Mouse (Mus musculus): ENCODE measurements around the gene Rpl27a.

The Rpl27a gene

DNA sequence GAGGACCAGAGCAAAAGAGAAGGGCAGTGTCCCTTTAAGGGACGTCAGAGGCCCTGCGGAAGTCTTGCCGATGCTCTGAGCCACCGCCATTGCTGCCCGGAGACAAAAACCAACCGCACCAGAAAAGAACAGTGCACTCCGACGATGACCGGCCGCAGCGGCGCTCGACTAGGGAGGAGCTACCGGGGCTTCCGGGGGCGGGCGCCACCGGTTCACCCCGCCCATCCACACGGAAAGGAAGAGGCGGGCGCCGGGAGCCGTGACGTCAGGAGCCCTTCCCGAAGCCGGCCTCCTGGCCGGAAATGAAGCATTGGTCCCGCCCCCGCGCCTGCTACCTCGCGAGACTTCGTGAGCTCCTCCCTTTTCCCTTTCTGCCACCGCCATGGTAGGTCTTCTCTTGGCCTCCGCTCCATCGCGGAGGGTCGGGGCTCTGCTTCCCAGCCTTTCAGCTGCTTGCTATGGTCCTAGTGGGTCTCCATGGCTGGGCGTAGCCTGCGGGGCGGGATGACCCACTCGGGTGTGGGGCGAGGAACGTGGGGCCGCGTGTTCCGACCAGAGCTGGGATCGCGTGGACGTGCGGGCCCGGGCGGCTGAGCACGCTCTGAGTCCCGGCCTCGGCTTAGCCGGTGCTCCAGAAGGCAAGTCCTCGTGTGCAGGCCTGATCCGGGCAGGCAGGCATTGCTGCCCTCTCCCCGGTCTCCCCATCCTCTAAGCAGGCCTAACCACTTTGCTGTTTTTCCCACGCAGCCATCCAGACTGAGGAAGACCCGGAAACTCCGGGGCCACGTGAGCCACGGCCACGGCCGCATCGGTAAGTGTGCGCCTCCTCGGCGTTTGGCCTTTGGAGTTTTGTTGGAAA is at the start of gene Rpl27a:
Rpl27a (plus strand) TSS at position 310 of the 859 bp plus-strand sequence.
- DNase-seq (ENCODE audit: inconsistent age in 2 of 2, low spot score in 1 of 2), result peak; percentile 99

GRCm38 (mm10) chr7:109470700-109471099 is 48.2 kb upstream of the Rpl27a start:
- DNase-seq (ENCODE audit: inconsistent age in 2 of 2, low spot score in 1 of 2), result no peak

GRCm38 (mm10) chr7:109477926-109478325 is 41.0 kb upstream of the Rpl27a start:
- DNase-seq (ENCODE audit: inconsistent age in 2 of 2, low spot score in 1 of 2), result peak in 1 of 2 experiments; percentile 58

- DNase-seq (ENCODE audit: inconsistent age in 2 of 2, low spot score in 1 of 2), result peak; percentile 36 to 62
Observed at GRCm38 (mm10) chr7:109480765-109481197, 38.2 kb upstream of the Rpl27a start.

GRCm38 (mm10) chr7:109484221-109484620 is 34.7 kb upstream of the Rpl27a start:
- no peak for DNase-seq (ENCODE audit: inconsistent age in 2 of 2, low spot score in 1 of 2)

GRCm38 (mm10) chr7:109492616-109493318 is 26.2 kb upstream of the Rpl27a start:
- no peak for DNase-seq (ENCODE audit: inconsistent age in 2 of 2, low spot score in 1 of 2)

DNA sequence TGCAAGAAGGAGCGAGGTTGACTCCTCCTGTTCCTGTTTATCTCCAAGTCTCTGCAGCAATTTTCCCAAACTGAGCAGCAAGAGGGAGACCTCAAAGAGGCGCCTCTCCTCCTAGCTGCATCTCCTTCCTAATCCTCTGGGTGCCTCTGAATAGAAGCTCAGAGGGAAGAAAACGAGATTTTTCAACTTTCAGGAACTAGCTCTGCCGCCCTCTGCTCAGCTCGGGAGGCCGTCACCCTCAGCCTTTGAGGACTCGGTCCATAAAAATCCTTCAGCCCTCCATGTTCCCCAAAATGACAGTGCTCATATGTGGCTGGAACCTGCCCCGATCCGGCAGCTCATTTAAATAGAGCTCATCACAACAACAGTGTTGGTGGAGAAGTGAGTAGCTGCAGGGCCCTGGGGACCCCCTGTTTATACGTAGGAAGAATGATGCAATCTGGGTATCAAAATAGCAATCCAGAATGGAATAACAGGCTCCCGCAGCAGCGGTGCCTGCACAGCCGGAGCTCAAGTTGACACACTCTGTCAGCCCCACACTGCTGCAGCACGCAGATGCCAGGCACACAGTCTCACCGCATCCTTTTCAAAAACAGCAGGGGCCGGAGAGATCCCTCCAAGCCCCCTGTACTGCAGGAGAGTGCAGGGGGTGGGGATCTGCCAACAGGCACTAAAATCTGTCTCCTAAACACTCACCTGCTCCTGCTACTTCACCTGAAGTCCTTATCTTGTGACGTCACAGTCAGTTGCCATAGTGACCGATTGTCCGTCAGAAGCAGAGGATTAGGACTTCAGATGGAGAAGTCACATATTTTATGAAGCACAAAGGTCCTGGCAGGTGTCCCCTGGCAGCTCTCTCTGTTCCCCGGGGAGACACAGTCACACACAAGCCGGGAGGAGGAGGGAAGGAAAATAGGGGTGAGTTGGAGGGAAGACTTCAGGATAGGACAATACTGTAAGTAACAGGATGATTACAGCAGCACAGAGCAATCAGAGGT is 25.3 kb upstream of the Rpl27a start:
- DNase-seq (ENCODE audit: inconsistent age in 2 of 2, low spot score in 1 of 2), result peak in 1 of 2 experiments; percentile 52

GRCm38 (mm10) chr7:109497507-109497906 is 21.4 kb upstream of the Rpl27a start:
- no peak for DNase-seq (ENCODE audit: inconsistent age in 2 of 2, low spot score in 1 of 2)

GRCm38 (mm10) chr7:109507119-109507518 is 11.8 kb upstream of the Rpl27a start:
- DNase-seq (ENCODE audit: inconsistent age in 2 of 2, low spot score in 1 of 2), result peak in 1 of 2 experiments; percentile 22

- DNase-seq (ENCODE audit: inconsistent age in 2 of 2, low spot score in 1 of 2), result no peak
Observed at GRCm38 (mm10) chr7:109507572-109507971, 11.4 kb upstream of the Rpl27a start.

DNA sequence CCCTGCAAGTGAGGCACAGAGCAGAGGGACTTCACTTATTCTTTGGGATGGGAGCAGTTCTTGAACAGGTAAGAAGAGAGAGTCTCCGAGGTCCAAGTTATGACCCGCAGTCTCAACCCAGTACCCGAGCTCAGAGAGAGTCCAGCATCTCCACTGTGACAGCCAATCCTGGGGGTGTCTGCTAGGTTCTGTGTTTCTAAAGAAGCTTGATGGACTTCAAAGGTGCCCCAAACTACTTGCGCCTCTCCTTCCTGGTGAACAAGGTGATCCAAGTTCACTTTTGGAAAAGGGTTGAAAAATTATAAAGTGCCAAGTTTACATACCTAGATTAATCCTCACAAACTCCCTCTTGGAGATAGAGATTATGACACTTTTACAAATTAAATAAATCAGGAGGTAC is 10.9 kb upstream of the Rpl27a start, which contains the start of gene Trim66:
Trim66 (minus strand) TSS at position 101 of the 400 bp plus-strand sequence.
- DNase-seq (ENCODE audit: inconsistent age in 2 of 2, low spot score in 1 of 2), result no peak

GRCm38 (mm10) chr7:109510799-109511198 is 8.1 kb upstream of the Rpl27a start:
- DNase-seq (ENCODE audit: inconsistent age in 2 of 2, low spot score in 1 of 2), result no peak

DNA sequence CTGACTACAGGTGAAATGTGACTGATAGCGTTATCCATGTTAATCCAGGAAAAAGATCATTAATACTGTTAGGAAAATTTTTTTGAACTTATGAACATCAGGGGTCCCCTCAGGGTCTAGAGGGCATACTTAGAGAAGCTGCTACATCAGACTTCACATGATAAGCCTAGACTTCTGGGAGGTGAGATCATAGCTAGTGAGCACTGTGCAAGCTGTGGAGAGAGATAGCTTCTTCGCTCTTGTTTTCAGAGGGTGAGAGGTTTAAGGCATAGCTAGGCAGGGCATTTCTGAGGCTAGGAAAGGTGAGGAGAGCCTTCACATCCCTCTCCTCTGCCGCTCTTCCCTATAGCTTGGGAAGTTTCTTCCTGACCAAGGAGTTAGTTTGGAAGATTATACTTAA is 7.1 kb upstream of the Rpl27a start:
- DNase-seq (ENCODE audit: inconsistent age in 2 of 2, low spot score in 1 of 2), result no peak

- peak; percentile 12 to 60 for DNase-seq (ENCODE audit: inconsistent age in 2 of 2, low spot score in 1 of 2)
Observed at GRCm38 (mm10) chr7:109516500-109516899, 2.4 kb upstream of the Rpl27a start.

- peak in 1 of 2 experiments; percentile 19 for DNase-seq (ENCODE audit: inconsistent age in 2 of 2, low spot score in 1 of 2)
Observed at GRCm38 (mm10) chr7:109518036-109518681, 788 bp upstream of the Rpl27a start.

DNA sequence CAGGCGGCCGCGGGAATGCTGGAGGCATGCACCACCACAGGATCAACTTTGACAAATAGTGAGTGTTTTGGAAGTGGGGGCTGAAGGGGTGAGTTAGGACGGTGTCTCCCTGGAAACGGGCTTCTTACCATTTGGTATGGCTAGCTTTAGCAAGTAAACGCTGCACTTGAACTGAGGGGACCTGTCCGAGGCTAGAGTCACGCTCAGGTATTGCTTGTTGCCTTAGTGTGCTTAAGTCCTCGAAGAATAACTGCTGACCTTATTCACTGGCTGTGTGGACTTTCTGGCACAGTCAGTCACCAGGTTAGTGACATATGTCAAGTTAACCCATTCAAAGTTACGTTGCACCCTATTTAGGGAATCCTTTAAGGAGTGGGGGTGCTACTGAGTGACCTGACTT is 989 bp downstream of the Rpl27a start:
- DNase-seq (ENCODE audit: inconsistent age in 2 of 2, low spot score in 1 of 2), result peak; percentile 35 to 72

GRCm38 (mm10) chr7:109522084-109522483 is 3.1 kb downstream of the Rpl27a start:
- no peak for DNase-seq (ENCODE audit: inconsistent age in 2 of 2, low spot score in 1 of 2)

DNA sequence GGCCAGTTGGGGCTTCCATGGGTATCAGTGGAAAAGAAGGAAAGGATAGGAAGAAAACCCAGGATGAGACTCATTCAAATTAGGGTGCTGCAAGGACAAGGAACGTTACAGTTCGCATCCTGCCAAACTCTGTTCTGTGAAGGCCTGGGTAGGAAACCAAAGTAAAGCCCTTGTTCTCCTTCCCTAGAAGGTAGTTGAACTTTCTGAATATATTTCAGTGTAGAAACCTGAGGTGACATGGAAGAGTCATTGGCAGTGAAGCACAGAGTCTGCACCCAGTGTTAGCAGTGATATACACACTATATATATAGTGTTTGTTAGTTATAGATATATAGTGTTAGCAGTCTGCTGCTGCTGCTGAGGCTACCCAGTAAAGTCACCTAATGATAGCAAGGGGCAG is 4.4 kb downstream of the Rpl27a start:
- no peak for DNase-seq (ENCODE audit: inconsistent age in 2 of 2, low spot score in 1 of 2)

GRCm38 (mm10) chr7:109523741-109524441 is 4.9 kb downstream of the Rpl27a start:
- DNase-seq (ENCODE audit: inconsistent age in 2 of 2, low spot score in 1 of 2), result peak; percentile 13 to 59

GRCm38 (mm10) chr7:109524442-109524744 is 5.4 kb downstream of the Rpl27a start:
- DNase-seq (ENCODE audit: inconsistent age in 2 of 2, low spot score in 1 of 2), result no peak
